Mouse (Mus musculus): ENCODE data around the gene Trappc10. TPM values are rescaled to one million over a fixed set of nuclear protein-coding genes. Genes with fewer than 3 reads are reported as not detected.

Gene Trappc10
- polyA plus RNA-seq, 1 experiment: 22.0 TPM

DNA sequence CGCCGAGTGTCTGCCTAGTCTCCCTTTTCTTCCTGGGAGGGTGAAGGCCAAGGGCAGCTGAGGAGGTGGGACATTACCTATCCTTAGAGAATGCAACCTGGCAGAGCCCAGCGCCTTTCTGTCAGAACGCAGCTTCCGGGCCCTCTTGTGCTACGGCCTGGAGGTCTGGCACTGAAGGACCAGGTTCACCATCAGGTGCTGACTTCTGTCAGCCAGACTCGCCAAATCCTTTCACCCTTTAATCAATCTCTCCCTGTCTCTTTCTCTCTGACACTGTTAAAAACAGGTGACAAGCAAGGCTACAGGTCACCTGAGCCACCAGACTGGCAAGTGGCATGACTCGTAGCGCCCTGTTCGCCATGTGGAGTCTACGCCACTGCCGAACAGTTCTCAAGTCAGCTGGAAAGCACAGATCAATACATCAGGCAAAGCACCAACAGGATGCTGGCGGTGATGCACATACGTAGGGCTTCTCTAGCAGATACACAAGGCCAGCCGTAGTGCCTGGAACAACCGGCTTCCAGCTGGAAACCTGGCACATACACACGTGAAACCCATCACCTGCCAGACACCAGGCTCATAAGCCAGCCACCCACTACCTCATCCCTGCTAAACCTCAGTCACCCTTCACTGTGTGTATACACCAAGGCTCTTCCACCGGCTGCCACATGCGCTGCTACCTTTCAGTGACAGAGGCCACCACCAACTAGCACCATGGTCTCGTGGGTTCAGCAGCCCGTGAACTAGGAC lies 79.0 kb downstream of the Trappc10 start:
- Histone ChIP-seq H3K9ac (ENCODE audit: low read depth, poor library complexity, severe bottlenecking) (no peak overlapping the region), H3K27me3 (ENCODE audit: control insufficient read depth, insufficient read depth, low read length, poor library complexity, severe bottlenecking) (no peaks in the 10 kb centered on the region), H3K4me3 (ENCODE audit: low read depth, low read length) (no peak overlapping the region), H3K36me3 (ENCODE audit: control insufficient read depth, insufficient read depth, low read length, poor library complexity, severe bottlenecking) (no peaks in the 10 kb centered on the region), H3K9me3 (replicated peaks; ENCODE audit: control insufficient read depth, insufficient read depth, low read length, poor library complexity, severe bottlenecking) (no peaks in the 10 kb centered on the region), H3K4me1 (ENCODE audit: control insufficient read depth, insufficient read depth, low read length) (no peaks in the 10 kb centered on the region), H3K27ac (ENCODE audit: insufficient read depth, low read length) (no peak overlapping the region)
- no peak for TF ChIP-seq CTCF (IDR thresholded peaks at IDR 0.05; ENCODE audit: low read depth, low read length)
- no peak for TF ChIP-seq POLR2A (IDR thresholded peaks at IDR 0.05; ENCODE audit: insufficient read depth, low read length)
- TF ChIP-seq EP300 (IDR thresholded peaks at IDR 0.05; ENCODE audit: insufficient read depth, low read depth, low read length): no peak

- Histone ChIP-seq H3K27ac (ENCODE audit: insufficient read depth, low read length) (no peak overlapping the region), H3K4me1 (ENCODE audit: control insufficient read depth, insufficient read depth, low read length) (no peaks in the 10 kb centered on the region), H3K36me3 (ENCODE audit: control insufficient read depth, insufficient read depth, low read length, poor library complexity, severe bottlenecking) (no peaks in the 10 kb centered on the region), H3K9me3 (replicated peaks; ENCODE audit: control insufficient read depth, insufficient read depth, low read length, poor library complexity, severe bottlenecking) (no peaks in the 10 kb centered on the region), H3K4me3 (ENCODE audit: low read depth, low read length) (no peak overlapping the region), H3K9ac (ENCODE audit: low read depth, poor library complexity, severe bottlenecking) (no peak overlapping the region), H3K27me3 (ENCODE audit: control insufficient read depth, insufficient read depth, low read length, poor library complexity, severe bottlenecking) (no peaks in the 10 kb centered on the region)
- TF ChIP-seq CTCF (IDR thresholded peaks at IDR 0.05; ENCODE audit: low read depth, low read length) (no peak), POLR2A (IDR thresholded peaks at IDR 0.05; ENCODE audit: insufficient read depth, low read length) (no peak), EP300 (IDR thresholded peaks at IDR 0.05; ENCODE audit: insufficient read depth, low read depth, low read length) (no peak)
Observed at GRCm38 (mm10) chr10:78164786-78165185, 79.7 kb downstream of the Trappc10 start.

DNA sequence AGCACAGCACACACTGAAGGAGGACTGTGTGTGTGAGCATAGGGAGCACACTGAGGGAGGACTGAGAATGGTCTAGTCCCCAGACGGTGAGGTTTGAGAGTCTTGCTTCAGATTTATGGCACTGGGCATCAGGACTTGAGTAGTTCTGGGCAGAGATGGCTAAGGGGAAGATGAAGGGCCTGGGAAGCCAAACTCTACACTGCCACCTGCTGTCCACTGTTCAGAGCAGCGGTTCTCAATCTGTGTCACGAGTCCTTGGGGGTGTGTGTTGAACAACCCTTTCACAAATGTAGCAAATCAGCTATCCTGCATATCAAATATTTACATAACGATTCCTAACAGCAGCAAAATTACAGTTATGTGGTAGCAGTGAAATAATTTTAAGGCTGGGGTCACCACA lies 80.5 kb downstream of the Trappc10 start:
- H3K9me3 ChIP-seq (replicated peaks; ENCODE audit: control insufficient read depth, insufficient read depth, low read length, poor library complexity, severe bottlenecking): no peaks in the 10 kb centered on the region
- H3K27me3 ChIP-seq (ENCODE audit: control insufficient read depth, insufficient read depth, low read length, poor library complexity, severe bottlenecking): no peaks in the 10 kb centered on the region
- H3K9ac ChIP-seq (ENCODE audit: low read depth, poor library complexity, severe bottlenecking): no peak overlapping the region
- no peak overlapping the region for H3K4me3 ChIP-seq (ENCODE audit: low read depth, low read length)
- H3K27ac ChIP-seq (ENCODE audit: insufficient read depth, low read length): no peak overlapping the region
- TF ChIP-seq POLR2A (IDR thresholded peaks at IDR 0.05; ENCODE audit: insufficient read depth, low read length) (no peak), EP300 (IDR thresholded peaks at IDR 0.05; ENCODE audit: insufficient read depth, low read depth, low read length) (0 out of 2 replicates have a peak, but pooled peaks have one; percentile 22), CTCF (IDR thresholded peaks at IDR 0.05; ENCODE audit: low read depth, low read length) (peak; percentile 84)
- H3K36me3 ChIP-seq (ENCODE audit: control insufficient read depth, insufficient read depth, low read length, poor library complexity, severe bottlenecking): no peaks in the 10 kb centered on the region
- H3K4me1 ChIP-seq (ENCODE audit: control insufficient read depth, insufficient read depth, low read length): no peaks in the 10 kb centered on the region

DNA sequence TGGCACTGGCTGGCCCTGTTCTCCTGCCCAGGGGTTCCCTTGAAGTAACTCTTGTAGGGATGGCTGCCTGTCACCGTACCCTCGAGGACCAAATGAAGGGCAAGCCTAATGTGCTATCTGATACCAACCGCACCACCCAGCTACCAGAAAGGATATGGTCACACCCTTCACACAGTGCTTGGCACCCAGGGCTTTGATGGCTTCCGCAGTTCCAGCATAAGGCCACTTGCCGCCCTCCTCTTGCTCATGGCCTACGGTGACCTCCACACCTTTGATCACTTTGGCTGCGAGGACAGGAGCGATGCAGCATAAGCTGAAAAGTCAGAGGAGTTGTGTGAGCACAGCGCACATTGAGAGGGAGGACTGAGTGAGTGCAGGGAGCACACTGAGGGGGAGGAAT lies 81.2 kb downstream of the Trappc10 start:
- Histone ChIP-seq H3K9me3 (replicated peaks; ENCODE audit: control insufficient read depth, insufficient read depth, low read length, poor library complexity, severe bottlenecking) (no peaks in the 10 kb centered on the region), H3K4me1 (ENCODE audit: control insufficient read depth, insufficient read depth, low read length) (no peaks in the 10 kb centered on the region), H3K27me3 (ENCODE audit: control insufficient read depth, insufficient read depth, low read length, poor library complexity, severe bottlenecking) (no peaks in the 10 kb centered on the region), H3K27ac (ENCODE audit: insufficient read depth, low read length) (no peak overlapping the region), H3K36me3 (ENCODE audit: control insufficient read depth, insufficient read depth, low read length, poor library complexity, severe bottlenecking) (no peaks in the 10 kb centered on the region), H3K9ac (ENCODE audit: low read depth, poor library complexity, severe bottlenecking) (no peak overlapping the region), H3K4me3 (ENCODE audit: low read depth, low read length) (no peak overlapping the region)
- TF ChIP-seq EP300 (IDR thresholded peaks at IDR 0.05; ENCODE audit: insufficient read depth, low read depth, low read length) (no peak), CTCF (IDR thresholded peaks at IDR 0.05; ENCODE audit: low read depth, low read length) (no peak), POLR2A (IDR thresholded peaks at IDR 0.05; ENCODE audit: insufficient read depth, low read length) (no peak)

DNA sequence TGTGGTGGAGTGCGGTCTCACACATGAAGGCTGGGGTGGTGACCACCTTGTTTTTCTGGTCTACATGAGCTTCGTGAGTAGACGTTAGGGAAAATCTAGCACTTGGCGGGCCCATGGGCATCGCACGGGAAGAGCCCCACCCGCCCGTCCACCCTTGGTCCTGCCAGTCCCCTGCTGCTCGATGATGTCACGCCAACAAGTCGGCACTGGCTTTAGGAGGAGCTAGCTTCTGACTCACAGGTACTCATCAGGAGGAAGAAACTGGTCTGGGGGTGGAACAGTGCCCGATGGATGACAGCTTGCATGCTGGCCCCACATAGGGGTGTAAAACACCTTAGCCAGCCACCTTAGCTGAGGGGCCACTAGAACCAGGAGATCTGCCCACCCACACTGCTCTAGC lies 81.8 kb downstream of the Trappc10 start:
- Histone ChIP-seq H3K9me3 (replicated peaks; ENCODE audit: control insufficient read depth, insufficient read depth, low read length, poor library complexity, severe bottlenecking) (no peaks in the 10 kb centered on the region), H3K4me1 (ENCODE audit: control insufficient read depth, insufficient read depth, low read length) (no peaks in the 10 kb centered on the region), H3K9ac (ENCODE audit: low read depth, poor library complexity, severe bottlenecking) (no peak overlapping the region), H3K27ac (ENCODE audit: insufficient read depth, low read length) (no peak overlapping the region), H3K4me3 (ENCODE audit: low read depth, low read length) (0 out of 2 replicates have a peak overlapping the region, but pooled peaks have one; percentile 24), H3K27me3 (ENCODE audit: control insufficient read depth, insufficient read depth, low read length, poor library complexity, severe bottlenecking) (no peaks in the 10 kb centered on the region), H3K36me3 (ENCODE audit: control insufficient read depth, insufficient read depth, low read length, poor library complexity, severe bottlenecking) (no peaks in the 10 kb centered on the region)
- no peak for TF ChIP-seq CTCF (IDR thresholded peaks at IDR 0.05; ENCODE audit: low read depth, low read length)
- no peak for TF ChIP-seq POLR2A (IDR thresholded peaks at IDR 0.05; ENCODE audit: insufficient read depth, low read length)
- no peak for TF ChIP-seq EP300 (IDR thresholded peaks at IDR 0.05; ENCODE audit: insufficient read depth, low read depth, low read length)

- H3K9ac ChIP-seq (ENCODE audit: low read depth, poor library complexity, severe bottlenecking): no peak overlapping the region
- no peak overlapping the region for H3K4me3 ChIP-seq (ENCODE audit: low read depth, low read length)
- H3K36me3 ChIP-seq (ENCODE audit: control insufficient read depth, insufficient read depth, low read length, poor library complexity, severe bottlenecking): no peaks in the 10 kb centered on the region
- H3K9me3 ChIP-seq (replicated peaks; ENCODE audit: control insufficient read depth, insufficient read depth, low read length, poor library complexity, severe bottlenecking): no peaks in the 10 kb centered on the region
- H3K27ac ChIP-seq (ENCODE audit: insufficient read depth, low read length): no peak overlapping the region
- H3K4me1 ChIP-seq (ENCODE audit: control insufficient read depth, insufficient read depth, low read length): no peaks in the 10 kb centered on the region
- H3K27me3 ChIP-seq (ENCODE audit: control insufficient read depth, insufficient read depth, low read length, poor library complexity, severe bottlenecking): no peaks in the 10 kb centered on the region
- TF ChIP-seq EP300 (IDR thresholded peaks at IDR 0.05; ENCODE audit: insufficient read depth, low read depth, low read length): no peak
- no peak for TF ChIP-seq CTCF (IDR thresholded peaks at IDR 0.05; ENCODE audit: low read depth, low read length)
- TF ChIP-seq POLR2A (IDR thresholded peaks at IDR 0.05; ENCODE audit: insufficient read depth, low read length): no peak
Observed at GRCm38 (mm10) chr10:78161096-78161495, 83.3 kb downstream of the Trappc10 start.

Data from ES-Bruce4 (cell line).